Mouse (Mus musculus) olfactory bulb, adult 2 months (tissue): ENCODE measurements at regions not wholly inside any gene's neighbourhood (a gene's known extent, or its start where the extent isn't known, plus 50 kb on each side); places are given as distances from the start of the nearest gene placed in this dataset.

ENCODE experiments used
- H3K27ac ChIP-seq: fragments of 200-500 bp; 2 replicates; pipeline ENCODE4 v1.5.1; 2012; ENCODE audit warnings: low read depth, low read length; ENCODE audit not compliant: insufficient read depth
- H3K4me1 ChIP-seq: fragments of 200-500 bp; 2 replicates; pipeline ENCODE4 v1.6.1; 2012; ENCODE audit warnings: low read length; ENCODE audit not compliant: control insufficient read depth, insufficient read depth
- H3K4me3 ChIP-seq: fragments of 200-500 bp; 2 replicates; pipeline ENCODE4 v1.5.1; 2012; ENCODE audit warnings: mild to moderate bottlenecking, low read depth, low read length, moderate library complexity; ENCODE audit not compliant: insufficient read depth
- CTCF ChIP-seq: fragments of 200-500 bp; IDR thresholded peaks from 2 replicates; pipeline ENCODE4 v1.5.1; 2012; ENCODE audit warnings: low read depth, mild to moderate bottlenecking, low read length, moderate library complexity; ENCODE audit not compliant: insufficient read depth
- POLR2A ChIP-seq: fragments of 200-500 bp; IDR thresholded peaks from 2 replicates; pipeline ENCODE4 v1.6.1; 2012; ENCODE audit warnings: mild to moderate bottlenecking, low read depth, low read length, moderate library complexity; ENCODE audit not compliant: insufficient read depth
- WGBS: fragments of 180-500 bp; shearing (Covaris S2); methylation state at CpG from one replicate; pipeline ENCODE4 v1.1.7; 2018; 5-methylcytosine and 5-hydroxymethylcytosine counted together

DNA sequence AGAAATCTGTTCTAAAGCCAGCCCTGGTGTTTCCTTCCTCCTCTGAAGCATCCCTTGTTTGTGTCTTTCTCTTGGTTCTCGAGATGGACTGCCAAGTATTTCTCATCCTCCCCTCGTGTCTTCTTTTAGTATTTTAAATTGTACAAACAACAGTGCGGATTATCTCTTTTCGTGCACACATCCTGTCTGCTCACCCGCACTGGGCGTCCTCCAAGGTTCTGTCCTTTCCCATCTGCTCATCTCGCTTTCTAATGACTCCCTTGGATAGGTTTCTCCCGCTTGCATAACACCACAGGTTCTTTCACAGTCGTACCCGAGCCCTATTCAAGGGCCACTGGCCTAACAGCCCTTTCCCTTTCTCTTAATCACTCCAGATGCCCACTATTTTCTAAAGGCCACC is 428.7 kb upstream of the Jarid2 start:
- WGBS = 83% methylated on average over 10 of the region's 10 CpGs
- H3K27ac ChIP-seq = no peak overlapping the region
- H3K4me3 ChIP-seq = no peak overlapping the region
- no peak for TF ChIP-seq POLR2A
- TF ChIP-seq CTCF = no peak
- H3K4me1 ChIP-seq = peaks cover 4% of the 10 kb centered on the region

DNA sequence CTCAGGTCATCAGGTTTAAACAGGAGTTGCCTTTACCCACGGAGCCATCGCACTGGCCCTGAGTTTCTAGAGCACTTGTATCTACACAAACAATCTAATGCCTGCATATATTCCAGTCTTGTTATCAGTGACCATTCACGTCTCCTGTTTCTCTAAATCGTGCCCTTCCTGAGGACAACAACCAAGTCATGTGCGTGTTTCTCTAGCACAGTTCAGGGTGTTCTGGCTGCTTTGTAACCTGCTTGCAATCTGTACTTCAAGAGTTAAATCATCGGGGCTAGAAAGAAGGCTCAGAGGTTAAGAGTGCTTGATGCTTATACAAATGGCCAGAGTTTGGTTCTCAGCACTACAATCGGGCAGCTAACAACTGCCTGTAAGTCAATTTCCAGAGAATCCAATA is 428.1 kb upstream of the Jarid2 start:
- no peak for TF ChIP-seq CTCF
- no peak for TF ChIP-seq POLR2A
- Histone ChIP-seq H3K4me3 (no peak overlapping the region), H3K27ac (no peak overlapping the region), H3K4me1 (peaks cover 5% of the 10 kb centered on the region)
- WGBS = 95% methylated on average over 7 of the region's 7 CpGs

DNA sequence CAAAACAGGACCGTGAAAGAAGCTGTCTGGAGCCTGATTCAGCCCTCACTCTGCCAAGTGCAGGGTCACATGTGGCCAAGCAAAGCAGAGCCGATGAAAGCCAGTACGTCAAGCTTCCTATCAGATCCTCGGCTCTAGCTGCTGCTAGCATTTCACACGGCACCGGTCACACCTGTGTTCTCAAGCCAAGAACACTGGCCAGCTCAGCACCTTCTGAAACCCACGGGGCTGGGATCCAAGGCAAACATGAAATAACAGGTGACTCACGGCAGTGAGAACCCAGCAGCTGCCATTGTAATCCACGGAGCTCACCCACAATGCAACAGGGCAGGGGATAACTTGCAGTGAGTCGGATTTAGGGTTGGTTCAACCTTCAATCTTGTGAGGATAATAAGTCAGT is 427.3 kb upstream of the Jarid2 start:
- TF ChIP-seq CTCF = no peak
- TF ChIP-seq POLR2A = no peak
- Histone ChIP-seq H3K4me3 (no peak overlapping the region), H3K27ac (no peak overlapping the region), H3K4me1 (peaks cover 9% of the 10 kb centered on the region)
- 36% methylated on average over 10 of the region's 10 CpGs for WGBS

DNA sequence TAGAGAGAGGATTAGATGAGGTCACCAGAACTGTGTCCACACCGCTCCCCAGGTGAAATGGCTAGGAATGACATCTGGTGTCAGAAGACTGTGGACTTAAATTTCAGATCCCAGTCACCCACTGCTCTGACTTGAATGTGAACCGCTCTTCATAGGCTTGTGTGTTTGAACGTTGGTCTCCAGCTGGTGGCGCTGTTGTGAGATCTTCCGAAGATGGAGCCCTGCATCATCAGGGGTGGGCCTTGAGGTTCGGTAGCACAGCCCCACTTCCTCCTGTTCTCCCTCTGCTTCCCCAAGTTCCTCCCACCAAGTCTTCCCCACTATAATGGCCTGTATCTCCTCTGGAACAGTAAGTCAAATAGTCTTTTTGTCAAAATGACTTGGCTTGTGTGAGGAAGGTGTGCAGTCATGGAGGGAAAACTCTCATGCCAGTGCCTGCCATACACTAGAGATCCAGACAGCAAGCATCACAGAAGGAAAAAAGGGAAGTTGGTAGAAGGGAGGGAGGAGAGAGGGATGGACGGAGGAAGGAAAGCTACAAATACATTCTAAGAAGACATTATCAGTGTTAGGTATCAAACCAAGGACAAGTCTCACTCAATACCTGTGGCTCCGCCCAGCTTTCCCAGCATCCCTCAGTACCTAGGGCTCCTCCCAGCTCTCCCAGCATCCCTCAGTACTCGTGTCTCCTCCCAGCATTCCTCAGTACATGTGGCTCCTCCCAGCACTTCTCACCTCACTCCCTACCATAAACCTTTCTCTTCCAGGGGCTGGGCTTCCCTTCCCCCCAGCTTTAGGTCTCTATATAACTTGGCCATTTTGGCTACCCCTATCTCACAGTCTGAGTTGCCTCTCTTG is 423.9 kb upstream of the Jarid2 start:
- Histone ChIP-seq H3K27ac (0 out of 2 replicates have a peak overlapping the region, but pooled peaks have one; percentile 21), H3K4me3 (no peak overlapping the region), H3K4me1 (peaks cover 9% of the 10 kb centered on the region)
- 82% methylated on average over 9 of the region's 9 CpGs for WGBS
- TF ChIP-seq CTCF = no peak
- TF ChIP-seq POLR2A = no peak

DNA sequence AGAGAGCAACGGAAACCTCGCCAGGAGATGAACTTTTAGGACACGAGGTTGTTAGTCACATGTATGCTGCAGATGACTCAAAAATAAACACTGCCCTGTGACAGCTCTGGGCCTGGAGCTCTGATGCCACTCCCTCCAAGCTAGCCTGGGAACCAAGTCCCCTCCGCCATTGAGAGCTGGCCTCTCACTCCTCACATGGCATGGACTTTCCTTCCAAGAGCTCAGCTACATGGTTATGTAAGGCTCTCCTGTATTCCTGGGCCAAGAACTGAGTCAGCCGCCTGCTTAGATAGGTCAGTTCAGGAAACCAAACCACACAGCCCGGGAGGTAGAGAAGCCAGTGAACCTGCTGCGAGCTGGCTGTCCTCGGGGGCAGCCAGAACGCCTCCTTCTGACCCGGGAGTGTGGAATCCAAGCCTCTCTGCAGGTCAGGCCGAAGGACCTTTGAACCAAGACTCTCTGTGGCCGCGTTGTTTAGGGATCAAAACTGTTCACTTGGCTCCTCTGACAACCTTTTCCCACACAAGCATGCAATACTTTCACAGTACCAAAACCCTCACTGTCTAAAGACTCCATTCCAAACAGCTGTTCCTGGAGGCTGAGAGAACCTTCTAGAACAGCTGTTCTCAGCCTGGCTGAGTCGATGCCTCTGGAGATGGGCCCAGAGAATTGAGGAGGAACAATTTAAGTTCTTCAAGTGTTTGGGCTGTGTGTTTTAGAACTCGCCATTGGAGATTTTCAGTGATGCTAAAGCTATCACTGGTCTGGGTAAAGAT is 422.8 kb upstream of the Jarid2 start:
- no peak for TF ChIP-seq POLR2A
- no peak for TF ChIP-seq CTCF
- 74% methylated on average over 15 of the region's 15 CpGs for WGBS
- Histone ChIP-seq H3K4me3 (no peak overlapping the region), H3K4me1 (peaks cover 9% of the 10 kb centered on the region), H3K27ac (0 out of 2 replicates have a peak overlapping the region, but pooled peaks have one; percentile 21)

DNA sequence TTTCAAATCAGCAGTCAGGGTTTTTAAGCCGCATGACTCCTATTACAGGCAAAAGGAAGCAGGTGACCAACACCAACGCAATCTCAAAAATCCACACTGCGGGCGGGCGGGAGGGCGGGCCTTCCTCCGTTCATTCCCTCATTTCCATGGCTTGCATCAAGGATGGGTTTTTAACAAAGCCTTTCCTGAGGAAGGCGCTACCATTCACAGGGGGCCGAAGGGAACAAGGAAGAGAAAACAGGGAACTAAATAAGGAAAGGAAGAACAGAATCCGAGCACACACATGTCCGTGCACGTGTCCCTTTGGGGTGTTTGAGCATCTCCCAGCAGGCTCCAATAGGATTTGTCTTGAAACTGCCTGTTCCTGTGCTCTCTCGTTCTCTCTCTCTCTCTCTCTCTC is 421.0 kb upstream of the Jarid2 start:
- TF ChIP-seq CTCF = no peak
- TF ChIP-seq POLR2A = no peak
- H3K4me1 ChIP-seq = peaks cover 5% of the 10 kb centered on the region; the same call in 1 of the 2 replicates
- H3K27ac ChIP-seq = no peak overlapping the region
- no peak overlapping the region for H3K4me3 ChIP-seq
- WGBS = 47% methylated on average over 13 of the region's 13 CpGs

DNA sequence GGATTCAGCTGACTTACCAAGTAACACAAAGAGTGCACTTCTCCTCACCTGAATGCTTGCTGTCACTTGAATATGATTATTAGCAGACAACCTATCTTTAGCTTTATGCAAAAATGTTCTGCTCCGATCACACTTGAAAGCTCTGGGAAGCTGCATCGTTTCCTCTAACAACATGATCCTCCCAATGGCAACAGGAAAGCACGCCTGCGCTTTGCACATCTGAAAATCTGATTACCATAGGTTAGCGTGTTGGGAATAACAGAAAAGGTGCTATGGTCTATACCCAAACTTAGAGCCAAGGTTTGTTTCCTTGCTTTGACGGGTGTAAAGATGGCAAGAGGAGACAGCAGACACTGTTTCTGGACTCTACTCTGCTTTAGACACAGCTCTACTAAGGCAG is 417.0 kb upstream of the Jarid2 start:
- no peak overlapping the region for H3K4me3 ChIP-seq
- 91% methylated on average over 6 of the region's 6 CpGs for WGBS
- no peak overlapping the region for H3K27ac ChIP-seq
- TF ChIP-seq CTCF (no peak), POLR2A (no peak)
- peaks cover 5% of the 10 kb centered on the region for H3K4me1 ChIP-seq

DNA sequence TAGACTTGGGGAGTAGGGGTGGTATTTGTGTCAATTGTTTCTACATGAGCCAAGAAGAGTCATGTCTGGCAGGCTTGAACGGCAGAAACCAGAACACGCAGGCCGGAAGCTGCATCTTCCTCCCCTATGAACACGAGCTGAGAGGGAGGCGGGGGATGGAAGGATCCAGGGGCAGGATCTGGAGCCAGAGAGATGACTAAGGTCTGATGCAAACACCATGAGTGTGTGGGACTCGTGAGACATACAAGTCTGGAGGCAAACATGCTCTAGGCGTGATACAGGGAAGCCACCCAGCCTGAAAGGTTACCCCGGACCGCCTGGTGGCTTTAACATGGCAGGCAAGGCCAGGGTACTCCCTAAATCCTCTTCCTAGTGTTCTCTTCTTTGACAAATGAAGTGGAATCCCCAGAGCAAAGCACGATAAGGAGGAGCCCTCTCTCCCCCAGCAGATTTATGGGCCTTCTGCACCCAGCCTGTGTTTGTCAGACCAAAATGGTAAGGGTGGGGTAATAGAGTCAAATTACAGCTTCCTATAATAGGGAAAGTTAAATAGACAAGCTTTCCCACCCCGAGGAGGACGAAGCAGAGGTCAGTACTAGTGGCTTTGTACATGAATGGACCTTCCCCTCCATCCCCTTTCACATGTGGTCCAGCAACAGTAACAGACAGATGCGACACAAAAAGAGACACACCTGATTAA is 412.4 kb upstream of the Jarid2 start:
- 51% methylated on average over 13 of the region's 13 CpGs for WGBS
- Histone ChIP-seq H3K4me1 (peaks cover 17% of the 10 kb centered on the region), H3K27ac (0 out of 2 replicates have a peak overlapping the region, but pooled peaks have one; percentile 34), H3K4me3 (no peak overlapping the region)
- no peak for TF ChIP-seq CTCF
- no peak for TF ChIP-seq POLR2A

DNA sequence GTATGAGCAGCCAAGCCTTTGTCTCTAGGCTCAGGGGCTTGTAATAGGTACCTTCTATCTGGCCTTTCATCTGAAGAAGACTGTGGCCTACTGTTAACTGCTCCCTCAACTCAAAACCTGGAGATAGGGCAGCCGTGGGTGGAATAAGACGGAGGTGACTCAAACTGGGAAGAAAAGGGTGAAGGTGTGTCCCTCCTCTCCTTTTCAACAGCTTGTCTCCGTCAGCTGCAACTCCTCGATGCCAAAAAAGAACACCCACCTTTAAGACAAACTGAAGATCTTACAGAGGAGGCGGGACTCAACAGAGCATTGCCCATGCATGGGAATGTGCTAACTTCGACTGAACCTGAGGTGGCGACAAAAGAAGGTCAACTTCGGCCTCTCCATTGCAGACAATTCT is 411.7 kb upstream of the Jarid2 start:
- no peak for TF ChIP-seq POLR2A
- no peak for TF ChIP-seq CTCF
- Histone ChIP-seq H3K4me1 (peaks cover 17% of the 10 kb centered on the region), H3K27ac (no peak overlapping the region), H3K4me3 (no peak overlapping the region)
- WGBS = 64% methylated on average over 8 of the region's 8 CpGs
